Mouse (Mus musculus): ENCODE data around the gene Slc13a5. TPM values are rescaled to one million over a fixed set of nuclear protein-coding genes. Genes with fewer than 3 reads are reported as not detected.
A peak's percentile ranks its signal among the peaks of the same experiment; 100 is the strongest.

The Slc13a5 gene
- polyA plus RNA-seq, 1 experiment = 0.07 TPM

DNA sequence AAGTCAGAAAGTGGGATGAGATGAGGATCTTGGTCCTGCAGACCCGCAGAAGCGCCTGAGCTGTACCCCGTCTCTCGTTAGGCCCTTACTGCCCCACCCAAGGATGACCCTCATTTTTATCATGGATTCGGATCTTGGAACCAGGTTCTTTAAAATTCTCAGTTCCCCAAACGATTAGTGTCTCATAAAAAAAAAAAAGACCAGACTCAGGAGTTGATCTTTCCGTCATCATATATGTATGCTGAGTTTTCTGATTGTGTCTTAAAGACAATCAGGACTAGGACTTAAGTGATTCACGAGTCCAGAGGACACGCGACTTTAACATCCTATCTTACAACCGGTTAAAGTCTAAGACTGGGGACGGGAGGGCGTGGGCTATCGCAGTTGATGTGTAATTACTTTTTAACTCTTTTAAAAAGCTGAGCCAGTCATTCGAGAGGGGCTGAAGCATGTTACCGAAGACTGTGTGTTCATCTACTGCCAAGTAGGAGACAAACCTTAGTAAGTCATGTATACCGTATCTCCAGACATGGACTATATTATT is 59.1 kb downstream of the Slc13a5 start:
- DNase-seq (ENCODE audit: low read depth, low spot score) = no peak
- 2% methylated on average over 17 of the region's 17 CpGs for WGBS

DNA sequence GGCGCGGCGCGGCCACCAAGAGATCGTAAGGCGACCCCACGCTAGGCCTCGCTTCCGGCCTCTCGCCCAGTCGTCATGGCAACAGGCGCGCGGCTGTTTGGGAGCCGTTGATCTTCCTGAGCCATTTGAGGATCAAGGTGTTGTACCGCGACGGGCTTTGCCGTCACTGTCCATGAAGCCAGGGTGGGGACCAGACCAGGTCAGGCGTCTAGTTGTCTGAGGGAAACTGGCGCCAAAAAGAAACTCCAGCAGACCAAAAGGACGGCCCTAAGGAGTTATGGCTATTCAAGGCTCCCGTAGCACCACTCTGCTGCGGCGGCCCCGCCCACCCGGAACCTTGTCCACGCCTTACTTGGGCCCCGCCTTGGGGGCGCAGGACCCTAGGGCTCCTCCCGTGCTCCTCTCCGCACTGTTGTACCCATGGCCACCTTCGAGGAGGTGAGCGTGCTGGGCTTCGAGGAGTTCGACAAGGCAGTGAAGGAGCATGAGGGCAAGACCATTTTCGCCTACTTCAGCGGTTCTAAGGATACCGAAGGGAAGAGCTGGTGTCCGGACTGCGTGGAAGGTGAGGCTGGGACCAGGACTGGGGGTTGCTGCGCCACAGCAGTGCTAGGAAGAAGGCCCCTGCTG is 59.7 kb downstream of the Slc13a5 start, which contains the start of the genes 4933427D14Rik and Txndc17:
Gene 4933427D14Rik (minus strand): TSS at position 256 of the 630 bp plus-strand sequence.
Gene Txndc17 (plus strand): TSS at position 344 of the 630 bp plus-strand sequence.
- WGBS = under 1% methylated on average over 42 of the region's 42 CpGs
- peak; percentile 57 for DNase-seq (ENCODE audit: low read depth, low spot score)

DNA sequence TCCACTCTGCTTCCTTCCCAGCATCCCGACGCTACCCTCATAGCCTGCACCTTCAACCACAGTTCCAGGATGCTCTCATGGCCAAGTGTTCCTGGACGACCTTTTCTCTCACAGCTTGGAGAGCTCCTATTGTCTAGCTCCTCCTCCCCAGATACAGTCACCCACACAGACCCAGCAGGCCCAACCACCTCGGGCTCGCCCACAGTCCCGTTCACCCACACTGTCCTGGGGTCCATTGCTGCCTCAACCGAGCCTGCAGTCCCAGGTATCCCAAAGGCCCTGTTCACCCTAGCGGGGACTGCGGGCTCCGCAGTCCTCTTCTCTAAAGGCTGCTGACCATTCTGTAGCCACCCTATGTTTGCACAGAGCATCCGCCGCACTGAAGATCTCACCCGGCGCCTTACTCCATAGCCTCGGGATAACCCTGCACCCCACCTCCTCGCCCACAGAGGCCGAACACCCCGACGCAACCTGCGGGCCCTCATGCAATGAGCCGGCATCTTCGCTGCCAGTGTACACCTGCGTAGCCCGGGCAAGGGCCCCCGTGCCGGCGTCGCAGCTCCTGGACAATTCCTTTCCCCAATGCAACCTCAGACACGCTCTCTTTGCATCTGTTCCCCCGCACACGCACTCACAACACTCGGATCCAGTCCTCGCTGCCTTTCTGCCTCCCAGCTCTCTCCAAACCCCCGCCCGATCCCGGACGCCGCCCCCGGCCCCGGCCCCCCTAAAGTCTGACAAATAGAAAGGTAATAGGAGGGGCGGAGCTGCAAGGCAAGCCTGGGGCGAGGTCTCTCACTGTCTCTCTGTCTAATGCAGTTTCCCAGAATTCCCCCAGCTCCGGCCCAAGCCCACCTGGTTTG is 60.5 kb downstream of the Slc13a5 start, which contains the start of gene Gm43951:
Gene Gm43951 (minus strand): TSS at position 500 of the 863 bp plus-strand sequence.
- under 1% methylated on average over 43 of the region's 43 CpGs for WGBS
- DNase-seq (ENCODE audit: low read depth, low spot score) = no peak

DNA sequence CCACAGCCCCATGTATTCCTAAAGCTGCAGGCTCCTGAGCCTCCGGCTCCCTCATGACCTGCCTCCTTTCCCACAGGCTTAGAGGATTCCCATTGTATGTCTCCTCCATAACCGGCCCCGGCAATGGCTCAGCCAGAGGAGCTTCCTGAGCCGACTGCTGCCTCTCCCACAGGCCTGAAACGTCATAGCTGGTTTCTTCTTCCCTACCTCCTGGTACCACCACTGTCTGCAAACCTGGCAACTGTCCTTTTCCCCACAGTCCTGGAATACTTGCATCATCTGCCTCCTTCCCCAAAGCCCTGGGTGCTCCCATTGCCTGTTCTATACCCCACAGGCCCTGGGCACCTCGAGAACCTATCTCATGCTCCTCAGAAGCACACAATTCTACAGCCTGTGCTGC is 61.8 kb downstream of the Slc13a5 start:
- no peak for DNase-seq (ENCODE audit: low read depth, low spot score)
- WGBS = 84% methylated on average over 6 of the region's 6 CpGs

DNA sequence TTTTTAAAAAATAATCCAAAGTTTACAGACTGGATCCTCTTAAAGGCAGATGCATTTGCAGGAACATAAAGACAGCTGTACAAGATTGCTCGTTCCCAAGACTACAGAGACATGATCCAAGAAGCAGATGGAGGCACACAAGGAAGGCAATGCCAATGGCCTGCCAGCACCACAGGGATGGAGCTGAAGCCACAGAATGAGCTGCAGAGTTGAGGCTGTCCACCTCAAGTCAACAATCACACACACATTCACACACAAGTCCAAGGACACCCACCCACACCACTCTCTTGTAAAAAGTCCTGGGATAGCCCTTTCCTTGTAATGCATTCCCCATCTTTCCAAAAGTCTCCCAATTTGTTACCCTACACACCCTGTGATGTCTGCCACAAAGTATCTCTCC is 63.6 kb downstream of the Slc13a5 start:
- 71% methylated on average over 1 of the region's 1 CpGs for WGBS
- DNase-seq (ENCODE audit: low read depth, low spot score) = no peak

DNA sequence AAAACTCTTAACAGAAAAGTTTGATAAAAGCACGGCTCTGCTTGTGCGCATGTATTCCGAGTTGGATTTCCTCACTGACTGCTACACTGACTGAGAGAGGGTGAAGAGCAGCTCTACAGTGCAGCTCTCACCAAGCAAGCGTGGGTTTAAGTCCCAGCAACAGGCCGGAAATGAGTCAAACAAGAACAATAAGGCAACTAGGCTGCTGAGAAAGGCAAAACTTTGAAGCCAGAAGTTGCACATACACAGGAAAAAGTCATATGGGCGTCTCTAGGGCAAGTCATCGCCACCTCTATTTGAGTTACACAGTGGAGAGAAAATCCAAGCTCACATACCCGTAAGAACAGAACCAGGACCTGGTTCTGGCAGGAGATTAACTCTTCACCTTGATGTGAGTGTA is 70.5 kb downstream of the Slc13a5 start:
- WGBS = 87% methylated on average over 8 of the region's 8 CpGs
- DNase-seq (ENCODE audit: low read depth, low spot score) = no peak

DNA sequence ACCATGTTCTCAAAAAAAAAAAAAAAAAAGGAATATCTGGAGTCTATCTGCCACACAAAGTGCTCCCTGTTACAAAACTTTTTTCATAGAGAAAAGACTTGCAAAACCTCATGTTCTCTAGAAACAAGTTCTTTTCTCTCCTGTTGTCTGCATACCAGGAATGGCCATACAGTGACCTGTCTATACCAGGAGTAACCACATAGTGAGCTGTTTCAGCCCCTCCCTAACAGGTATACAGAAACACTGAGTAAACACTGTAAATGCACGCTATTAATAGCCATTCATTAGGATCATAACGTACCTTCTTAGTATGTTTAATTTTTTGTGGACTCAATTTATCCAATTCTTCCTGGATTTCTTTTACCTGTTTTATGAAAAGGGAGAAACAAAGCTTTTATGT is 72.8 kb downstream of the Slc13a5 start:
- 78% methylated on average over 2 of the region's 2 CpGs for WGBS
- DNase-seq (ENCODE audit: low read depth, low spot score) = no peak

Other genes with a start within 250 kb of the Slc13a5 start
- 0.07 TPM in 1 of 2 replicates, not detected in the other for gene Aipl1, start 229.7 kb downstream of the Slc13a5 start, polyA plus RNA-seq (2012; rRNA removed)
- gene Pimreg, start 225.2 kb downstream of the Slc13a5 start, polyA plus RNA-seq (2012; rRNA removed) = 2.4 and 3.7 TPM in 2 replicates
- 2.7 and 3.8 TPM in 2 replicates for gene Pitpnm3, start 131.4 kb downstream of the Slc13a5 start, polyA plus RNA-seq (2012; rRNA removed)
- 0.06 and 0.16 TPM in 2 replicates for gene Gm43951, start 60.4 kb downstream of the Slc13a5 start, polyA plus RNA-seq (2012; rRNA removed)
- gene 4933427D14Rik, start 59.8 kb downstream of the Slc13a5 start, polyA plus RNA-seq (2012; rRNA removed) = 3.6 and 4.3 TPM in 2 replicates
- gene Txndc17, start 59.7 kb downstream of the Slc13a5 start, polyA plus RNA-seq (2012; rRNA removed) = 159 and 188 TPM in 2 replicates
- gene Med31, start 51.6 kb downstream of the Slc13a5 start, polyA plus RNA-seq (2012; rRNA removed) = 5.4 and 5.5 TPM in 2 replicates
- gene Xaf1, start 34.4 kb upstream of the Slc13a5 start, polyA plus RNA-seq (2012; rRNA removed) = 24.7 and 29.9 TPM in 2 replicates
- gene Fbxo39, start 47.2 kb upstream of the Slc13a5 start, polyA plus RNA-seq (2012; rRNA removed) = 0.05 TPM in 1 of 2 replicates, not detected in the other
- gene Tekt1, start 95.2 kb upstream of the Slc13a5 start, polyA plus RNA-seq (2012; rRNA removed) = not detected in 2 replicates
- 1.9 and 2.6 TPM in 2 replicates for gene Smtnl2, start 144.5 kb upstream of the Slc13a5 start, polyA plus RNA-seq (2012; rRNA removed)
- gene Ggt6, start 168.3 kb upstream of the Slc13a5 start, polyA plus RNA-seq (2012; rRNA removed) = 51.0 and 54.3 TPM in 2 replicates
- gene Mybbp1a, start 174.1 kb upstream of the Slc13a5 start, polyA plus RNA-seq (2012; rRNA removed) = 34.1 and 39.2 TPM in 2 replicates
- gene Spns2, start 222.7 kb upstream of the Slc13a5 start, polyA plus RNA-seq (2012; rRNA removed) = 15.1 and 42.2 TPM in 2 replicates